Mouse (Mus musculus) lung, postnatal 0 days (tissue): ENCODE measurements around the gene Canx.

Source experiments
- CTCF ChIP-seq: IDR thresholded peaks from 2 replicates; pipeline ENCODE4 v1.5.1; 2016; ENCODE audit warnings: antibody characterized with exemption, mild to moderate bottlenecking
- EP300 ChIP-seq: IDR thresholded peaks from 2 replicates; pipeline ENCODE4 v1.6.1; 2016; ENCODE audit warnings: antibody characterized with exemption, mild to moderate bottlenecking, control low read depth

GRCm38 (mm10) chr11:50370969-50371368 lies 45.5 kb upstream of the Canx start:
- TF ChIP-seq CTCF = no peak
- TF ChIP-seq EP300 = no peak
